Mouse (Mus musculus) layer of hippocampus, adult 9-10 months (tissue): ENCODE measurements at regions not wholly inside any gene's neighbourhood (a gene's known extent, or its start where the extent isn't known, plus 50 kb on each side); places are given as distances from the start of the nearest gene placed in this dataset.

Experiments used
- DNase-seq: peaks from one replicate; pipeline ENCODE4 v3.0.0; 2022; ENCODE audit warnings: low spot score

DNA sequence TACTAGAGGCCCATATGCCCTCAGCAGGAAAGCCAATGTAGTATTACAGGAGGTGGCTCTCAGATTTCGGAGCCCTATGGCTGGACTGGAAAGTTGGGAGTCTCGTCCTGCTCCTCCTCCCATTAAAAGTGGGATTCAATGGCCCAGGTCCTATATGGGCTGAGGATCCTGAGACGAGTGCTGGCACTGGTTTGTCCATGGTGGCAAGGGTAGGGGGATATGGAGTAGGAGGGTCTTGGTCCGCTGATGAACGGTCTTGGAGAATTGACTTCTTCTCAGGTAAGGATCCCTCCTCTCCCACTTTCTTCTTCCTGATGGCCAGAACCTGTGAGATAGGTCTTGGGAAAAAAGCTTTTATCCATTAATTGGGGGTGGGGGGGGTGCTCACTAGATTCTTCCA, 522.2 kb upstream of the Slc5a7 start:
- DNase-seq = no peak

DNA sequence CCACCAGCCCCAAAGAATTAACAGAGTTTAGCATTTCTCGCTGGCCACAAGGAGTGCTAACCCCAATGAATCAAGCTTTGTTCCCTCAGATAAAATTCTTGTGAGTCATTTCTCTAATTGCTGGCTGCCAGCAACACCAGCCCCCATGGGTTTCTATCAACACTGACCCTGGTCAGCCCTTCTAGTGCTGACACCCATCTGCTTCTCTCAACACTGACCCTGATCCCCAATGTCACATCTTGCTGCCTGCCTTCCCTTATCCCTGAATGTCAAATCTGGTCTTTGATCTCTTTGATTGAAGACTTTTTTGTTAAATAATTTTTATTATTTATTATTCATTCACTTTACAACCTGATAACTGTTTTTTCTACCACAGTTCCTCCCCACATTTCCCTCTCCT, 554.8 kb upstream of the Slc5a7 start:
- no peak for DNase-seq

DNA sequence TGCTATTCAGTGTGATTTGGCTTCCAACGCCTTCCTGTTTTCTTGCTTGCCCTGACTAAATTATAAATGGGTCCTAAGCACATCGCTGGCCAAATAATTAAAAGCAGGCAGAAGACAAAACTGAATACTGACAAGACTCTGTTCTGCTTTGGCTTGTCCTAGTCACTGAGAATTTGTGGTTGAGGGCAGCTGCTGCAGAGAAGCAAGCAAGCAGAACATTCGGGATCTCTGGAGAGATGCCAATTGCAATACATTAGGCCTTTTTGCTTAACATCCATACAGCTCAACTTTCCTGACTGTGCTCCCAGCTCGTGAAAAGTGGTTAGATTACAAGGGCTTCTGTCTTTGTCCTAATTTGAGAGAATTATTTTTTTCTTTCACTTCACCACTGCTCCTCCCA, 549.0 kb upstream of the St6gal2 start:
- peak; percentile 2 for DNase-seq

DNA sequence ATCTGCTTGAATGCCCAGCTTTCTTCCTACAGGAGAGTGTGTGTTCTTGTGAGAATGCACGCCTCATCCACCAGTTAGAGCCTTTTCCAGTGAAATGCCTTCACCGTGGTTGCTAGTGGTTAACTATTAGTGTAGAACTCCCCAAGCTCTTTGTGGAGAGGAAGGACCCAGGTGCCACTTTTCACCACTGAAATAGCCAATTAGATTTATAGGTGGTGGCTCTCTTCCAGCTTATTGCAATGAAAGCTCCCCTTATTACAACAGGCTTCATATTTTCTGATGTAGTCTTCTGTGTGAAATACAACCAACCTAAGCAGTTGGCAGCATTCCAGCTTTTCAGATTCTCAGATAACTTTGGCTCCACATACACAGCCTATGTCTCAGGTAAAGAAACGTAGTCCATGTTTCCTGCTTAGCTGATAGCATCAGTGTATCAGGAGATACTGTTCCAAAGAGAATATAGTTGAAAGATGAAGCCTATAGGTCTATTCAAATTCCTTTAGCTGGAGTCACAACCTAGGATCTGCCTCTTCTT, 515.9 kb upstream of the St6gal2 start:
- no peak for DNase-seq

DNA sequence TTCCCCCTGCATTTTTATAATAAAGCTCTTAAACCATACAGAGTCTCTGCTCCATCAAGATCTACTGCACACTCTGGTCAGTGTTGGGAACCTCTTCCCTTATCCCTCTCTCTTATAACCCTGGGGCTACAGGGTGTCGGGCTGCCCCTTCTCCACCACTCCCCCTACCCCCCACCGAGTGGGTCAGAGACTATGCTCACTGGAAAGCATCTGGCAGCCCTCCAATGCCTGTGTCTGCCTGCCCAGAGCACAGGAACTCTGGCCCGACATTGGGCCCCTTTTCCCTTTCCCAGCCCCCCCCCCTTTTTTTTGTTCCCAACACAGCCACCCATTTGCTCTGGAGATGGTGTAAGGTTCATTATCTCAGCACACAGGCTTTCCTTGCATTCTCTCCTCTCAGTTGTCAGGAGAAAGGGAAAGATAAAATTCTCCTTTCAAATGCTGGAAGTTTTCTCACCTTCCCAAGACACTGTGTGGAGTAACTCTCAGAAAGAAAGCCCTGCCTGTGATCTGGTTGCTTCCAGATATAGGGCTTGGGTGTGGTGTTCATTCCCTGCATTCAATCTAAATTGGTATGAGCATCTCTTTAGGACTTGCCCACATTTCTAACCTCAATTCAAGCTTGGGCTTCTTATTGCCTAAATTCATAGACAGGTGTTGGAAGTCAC, 501.7 kb upstream of the St6gal2 start:
- DNase-seq = no peak

DNA sequence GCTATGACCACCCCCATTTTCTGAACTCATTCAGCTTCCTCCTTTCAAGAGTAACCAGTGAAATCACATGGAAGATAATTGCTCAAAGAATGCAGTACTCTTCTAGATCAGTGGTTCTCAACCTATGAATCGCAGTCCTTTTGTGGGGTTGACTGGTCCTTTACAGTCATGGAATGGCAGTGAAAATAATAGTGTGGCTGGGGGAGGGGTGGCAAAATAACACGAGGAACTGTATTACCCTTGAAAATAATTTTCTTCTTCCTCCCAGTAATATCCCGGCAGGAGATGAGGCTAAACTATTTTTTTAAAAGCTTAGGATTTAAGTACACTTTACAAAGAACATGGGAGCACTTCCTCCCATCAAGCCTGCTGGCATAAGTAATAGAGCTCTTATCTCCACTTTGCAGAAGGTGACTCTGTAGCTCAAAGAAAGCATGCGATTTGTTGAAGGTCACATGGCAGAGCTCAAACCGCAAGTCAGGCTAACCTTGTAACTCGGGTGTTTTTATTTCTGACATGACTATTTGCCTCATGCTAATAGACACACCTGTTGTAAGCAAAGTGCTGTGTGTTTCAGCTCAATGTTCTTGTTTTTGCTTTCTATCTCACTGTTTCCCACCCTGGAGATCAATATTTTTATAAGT, 500.8 kb upstream of the St6gal2 start:
- DNase-seq = no peak
